20 mouse cellular contexts compared by ENCODE assay signal in the genomic region with DNA sequence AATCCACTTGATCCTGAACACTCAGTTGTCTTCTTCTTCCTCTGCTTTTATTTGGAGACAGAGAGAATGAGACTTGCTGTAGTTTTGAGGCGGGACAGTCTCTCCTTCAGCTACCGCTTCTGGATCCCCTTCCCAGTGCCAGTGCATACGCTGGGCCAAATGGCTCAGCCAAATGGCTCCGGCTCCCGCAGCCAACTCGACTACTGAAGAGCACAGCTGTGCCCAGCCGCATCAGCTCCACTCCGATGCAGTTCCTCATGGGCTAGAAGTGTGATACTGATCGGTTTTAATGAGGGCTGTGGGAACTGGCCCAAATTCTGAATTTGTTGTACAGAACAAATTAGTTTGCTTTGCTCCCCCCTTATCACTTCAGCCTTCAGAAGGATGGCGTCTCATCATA. TPM values are rescaled to one million over a fixed set of nuclear protein-coding genes. Genes with fewer than 3 reads are reported as not detected.
A peak's percentile ranks its signal among the peaks of the same experiment; 100 is the strongest.
DNase-seq lines count a peak whose midpoint lies in the region; ATAC-seq and TF ChIP-seq lines count a peak whose summit lies in the region.
"Had no signal": no experiment of that assay in that cellular context is flagged by ENCODE, and none has a peak within 500 bp of the region (broad histone marks: within the 10 kb centered on the region; RNA-seq: fewer than 3 reads in every experiment).

No protein-coding gene starts in this region.

- H3K4me1 ChIP-seq in forebrain, embryonic 15.5 days, result peaks cover 17% of the 10 kb centered on the region
- H3K4me1 ChIP-seq in forebrain, embryonic 12.5 days, result peaks cover 9% of the 10 kb centered on the region; the same call in 1 of the 2 replicates
- H3K4me1 ChIP-seq: liver, embryonic 15.5 days had no signal

- no peak overlapping the region for H3K9ac ChIP-seq in forebrain, embryonic 15.5 days (replicated peaks)
- H3K9ac ChIP-seq in forebrain, embryonic 12.5 days, result no peak overlapping the region
- H3K9ac ChIP-seq: heart, embryonic 15.5 days; liver, embryonic 15.5 days; neural tube, embryonic 13.5 days had no signal

- no peaks in the 10 kb centered on the region for H3K27me3 ChIP-seq in forebrain, embryonic 15.5 days
- no peaks in the 10 kb centered on the region for H3K27me3 ChIP-seq in forebrain, embryonic 12.5 days
- H3K27me3 ChIP-seq: neural tube, embryonic 13.5 days had no signal

- intact Hi-C loops in left cerebral cortex, postnatal 4 days (cut with DNase I), result no loop called here
- intact Hi-C loops in left cerebral cortex, postnatal 36 days (cut with DNase I), result no loop called here

- no peak for TF ChIP-seq CTCF in brain, embryonic 14.5 days (IDR thresholded peaks at IDR 0.05; ENCODE audit: borderline replicate concordance, extremely low read depth, insufficient read depth, insufficient read length)

- TF ChIP-seq POLR2A in brain, embryonic 14.5 days (IDR thresholded peaks at IDR 0.05; ENCODE audit: borderline replicate concordance, extremely low read depth, insufficient read depth, insufficient read length, poor library complexity, severe bottlenecking), result no peak

- WGBS in forebrain, embryonic 15.5 days, result 39% methylated on average over 10 of the region's 10 CpGs
- WGBS in forebrain, embryonic 12.5 days, result 83% methylated on average over 10 of the region's 10 CpGs

- no peak overlapping the region for H3K4me2 ChIP-seq in forebrain, embryonic 15.5 days (replicated peaks)
- H3K4me2 ChIP-seq in forebrain, embryonic 12.5 days, result no peak overlapping the region
- H3K4me2 ChIP-seq: heart, embryonic 15.5 days; liver, embryonic 15.5 days; neural tube, embryonic 13.5 days had no signal

- H3K4me3 ChIP-seq in forebrain, embryonic 15.5 days, result no peak overlapping the region
- H3K4me3 ChIP-seq in forebrain, embryonic 12.5 days (replicated peaks), result no peak overlapping the region
- H3K4me3 ChIP-seq: heart, embryonic 15.5 days; liver, embryonic 15.5 days; neural tube, embryonic 13.5 days had no signal

- DNase-seq in left cerebral cortex, postnatal 4 days, result peak; percentile 69
- no peak for DNase-seq in left cerebral cortex, adult 18-20 months (ENCODE audit: low spot score in 2 of 2)
- peak; percentile 87 for DNase-seq in brain, embryonic 14.5 days (ENCODE audit: low read depth)
- peak; percentile 51 to 65 for DNase-seq in layer of hippocampus, postnatal 36 days
- no peak for DNase-seq in left cerebral cortex, postnatal 36 days (ENCODE audit: low spot score in 2 of 2)
- DNase-seq: adrenal gland, postnatal 25 days; B cell, adult 2 months; cerebellum, adult 11-12 months; kidney, postnatal 10 days; right cerebral cortex, adult 18-20 months; thymus, adult 2 months had no signal

- ATAC-seq in forebrain, embryonic 15.5 days (replicated peaks), result peak; percentile 87
- ATAC-seq in forebrain, embryonic 12.5 days (ENCODE audit: low FRiP score), result no peak
- no peak for ATAC-seq in monocyte, adult 5-6 weeks (replicated peaks; ENCODE audit: insufficient number of reproducible peaks, low FRiP score, low TSS enrichment, poor library complexity, severe bottlenecking)

- 0 out of 2 replicates have a peak overlapping the region, but pooled peaks have one; percentile 17 for H3K27ac ChIP-seq in forebrain, embryonic 15.5 days (replicated peaks)
- no peak overlapping the region for H3K27ac ChIP-seq in forebrain, embryonic 12.5 days
- H3K27ac ChIP-seq: heart, embryonic 15.5 days; liver, embryonic 15.5 days; neural tube, embryonic 13.5 days had no signal

- no peaks in the 10 kb centered on the region for H3K9me3 ChIP-seq in forebrain, embryonic 15.5 days
- H3K9me3 ChIP-seq in forebrain, embryonic 12.5 days, result no peaks in the 10 kb centered on the region
- H3K9me3 ChIP-seq: heart, embryonic 15.5 days; liver, embryonic 15.5 days; neural tube, embryonic 13.5 days had no signal

- H3K36me3 ChIP-seq in forebrain, embryonic 15.5 days, result no peaks in the 10 kb centered on the region
- H3K36me3 ChIP-seq in forebrain, embryonic 12.5 days (replicated peaks), result no peaks in the 10 kb centered on the region
- H3K36me3 ChIP-seq: heart, embryonic 15.5 days; liver, embryonic 15.5 days; neural tube, embryonic 13.5 days had no signal

RNA-seq across cellular contexts. Expression of gene Pdyn, which starts 12.7 kb away (rescaled TPM):
- 4.5 and 6.4 TPM in 2 replicates for polyA plus RNA-seq in forebrain, embryonic 15.5 days (2015; fragmentation: Nextera tagmentation; extraction: Ambion mirVana)
- polyA plus RNA-seq in forebrain, embryonic 12.5 days (2016; fragmentation: Nextera tagmentation; extraction: Ambion mirVana), result 0.72 and 0.80 TPM in 2 replicates
- 1 to 10 TPM; 8.6 to 9.1 TPM for total RNA-seq in left cerebral cortex, postnatal 4 days (2021)
- 10 to 100 TPM; 33.4 to 38.8 TPM for total RNA-seq in left cerebral cortex, adult 18-20 months (2021)
- 4.3 and 6.9 TPM in 2 replicates for polyA plus RNA-seq in brain, embryonic 14.5 days (2012; rRNA removed)
- total RNA-seq in layer of hippocampus, postnatal 36 days (2021), result 10 to 100 TPM; 13.1 to 14.2 TPM
- not detected in 3 replicates for total RNA-seq in monocyte, adult 5-6 weeks (2017)
- total RNA-seq in left cerebral cortex, postnatal 36 days (2021), result 10 to 100 TPM; 29.2 to 33.9 TPM
- total RNA-seq: gastrocnemius, postnatal 4 days; megakaryocyte, adult 5-6 weeks had no signal
- polyA plus RNA-seq: limb, embryonic 11.5 days had no signal

Comparison
In these comparisons a context has a peak if more than half of its experiments do, and no peak if none do; other contexts are left out.
1. DNase-seq: peak in left cerebral cortex, postnatal 4 days (single experiment), brain, embryonic 14.5 days (single experiment) and layer of hippocampus, postnatal 36 days (2 of 2); none in left cerebral cortex, adult 18-20 months (0 of 2) and left cerebral cortex, postnatal 36 days (0 of 2).